Mouse (Mus musculus) stomach, postnatal 0 days (tissue): ENCODE results near the gene Zfp36l2. TPM values are rescaled to one million over a fixed set of nuclear protein-coding genes. Genes with fewer than 3 reads are reported as not detected.

Source experiments
- ATAC-seq: fragments of 200-750 bp; cut with Nextera tagmentation; 2 replicates; pipeline ENCODE4 v1.8.0; 2017; ENCODE audit not compliant: low FRiP score, low TSS enrichment
- DNase-seq: peaks from one replicate; pipeline ENCODE4 v3.0.0-alpha.2; 2016; ENCODE audit warnings: low spot score
- H3K27ac ChIP-seq: fragments of 300-500 bp; sonication (generic); replicated peaks from 2 replicates; pipeline ENCODE4 v1.5.1; 2014; ENCODE audit warnings: mild to moderate bottlenecking, control low read depth
- H3K27me3 ChIP-seq: fragments of 300-500 bp; sonication (generic); 2 replicates; pipeline ENCODE4 v1.6.1; 2014; ENCODE audit warnings: low read length; ENCODE audit not compliant: control insufficient read depth, insufficient read depth
- H3K36me3 ChIP-seq: fragments of 300-500 bp; sonication (generic); 2 replicates; pipeline ENCODE4 v1.6.1; 2014; ENCODE audit warnings: low read length, mixed read lengths; ENCODE audit not compliant: control insufficient read depth, insufficient read depth
- H3K4me1 ChIP-seq: fragments of 300-500 bp; sonication (generic); replicated peaks from 2 replicates; pipeline ENCODE4 v1.6.1; 2014; ENCODE audit warnings: antibody characterized with exemption; ENCODE audit not compliant: control insufficient read depth, insufficient read depth
- H3K4me2 ChIP-seq: fragments of 300-500 bp; sonication (generic); replicated peaks from 2 replicates; pipeline ENCODE4 v1.6.1; 2014; ENCODE audit warnings: low read depth, mild to moderate bottlenecking, control low read depth, moderate library complexity
- H3K4me3 ChIP-seq: fragments of 300-500 bp; sonication (generic); 2 replicates; pipeline ENCODE4 v1.5.1; 2014; ENCODE audit warnings: low read depth, low read length, control low read depth
- H3K9ac ChIP-seq: fragments of 300-500 bp; sonication (generic); 2 replicates; pipeline ENCODE4 v1.6.1; 2014; ENCODE audit warnings: mild to moderate bottlenecking, low read length, control low read depth, mixed read lengths
- H3K9me3 ChIP-seq: fragments of 300-500 bp; sonication (generic); 2 replicates; pipeline ENCODE4 v1.6.1; 2016; ENCODE audit warnings: low read length; ENCODE audit not compliant: control insufficient read depth
- CTCF ChIP-seq: IDR thresholded peaks from 2 replicates; pipeline ENCODE4 v1.5.1; 2016; ENCODE audit warnings: antibody characterized with exemption, low read depth, mild to moderate bottlenecking, moderate library complexity
- EP300 ChIP-seq: optimal IDR thresholded peaks from 2 replicates; pipeline ENCODE3; 2016; ENCODE audit warnings: antibody characterized with exemption
- WGBS: fragments of 180-500 bp; shearing (Covaris S2); extraction: QIAGEN DNeasy Blood & Tissue Kit; methylation state at CpG from one replicate; pipeline ENCODE4 v1.1.7; 2014; 5-methylcytosine and 5-hydroxymethylcytosine counted together
- polyA plus RNA-seq: library from polyadenylated mRNA; unstranded; fragments of >200 nt; fragmentation: Nextera tagmentation; extraction: Ambion mirVana; gene quantifications from 2 replicates; pipeline ENCODE4 v1.2.1, GENCODE M21; 2015

Gene Zfp36l2
- polyA plus RNA-seq, 1 experiment from 2014 or later, result 18.3 TPM

GRCm38 (mm10) chr17:84137393-84138171, 50.2 kb downstream of the Zfp36l2 start:
- WGBS, result 53% methylated on average over 11 of the region's 11 CpGs
- H3K9ac ChIP-seq, result no peak overlapping the region
- DNase-seq, result peak; percentile 80
- H3K9me3 ChIP-seq, result no peaks in the 10 kb centered on the region
- H3K4me3 ChIP-seq, result no peak overlapping the region
- no peak overlapping the region; the same call in 1 of the 2 replicates for H3K4me2 ChIP-seq
- no peaks in the 10 kb centered on the region for H3K27me3 ChIP-seq
- H3K36me3 ChIP-seq, result no peaks in the 10 kb centered on the region
- TF ChIP-seq CTCF (no peak), EP300 (no peak)
- peaks cover 9% of the 10 kb centered on the region for H3K4me1 ChIP-seq
- ATAC-seq, result peak; percentile 69
- peak overlapping the region; percentile 76 for H3K27ac ChIP-seq

GRCm38 (mm10) chr17:84136669-84137392, 50.9 kb downstream of the Zfp36l2 start:
- WGBS, result 40% methylated on average over 9 of the region's 10 CpGs
- peaks cover 7% of the 10 kb centered on the region for H3K4me1 ChIP-seq
- H3K36me3 ChIP-seq, result no peaks in the 10 kb centered on the region
- H3K4me3 ChIP-seq, result no peak overlapping the region
- H3K9me3 ChIP-seq, result no peaks in the 10 kb centered on the region
- DNase-seq, result peak; percentile 82
- H3K27me3 ChIP-seq, result no peaks in the 10 kb centered on the region
- TF ChIP-seq EP300 (no peak), CTCF (no peak)
- no peak overlapping the region for H3K9ac ChIP-seq
- ATAC-seq, result peak; percentile 62
- H3K4me2 ChIP-seq, result no peak overlapping the region; the same call in 1 of the 2 replicates
- H3K27ac ChIP-seq, result peak overlapping the region; percentile 75

DNA sequence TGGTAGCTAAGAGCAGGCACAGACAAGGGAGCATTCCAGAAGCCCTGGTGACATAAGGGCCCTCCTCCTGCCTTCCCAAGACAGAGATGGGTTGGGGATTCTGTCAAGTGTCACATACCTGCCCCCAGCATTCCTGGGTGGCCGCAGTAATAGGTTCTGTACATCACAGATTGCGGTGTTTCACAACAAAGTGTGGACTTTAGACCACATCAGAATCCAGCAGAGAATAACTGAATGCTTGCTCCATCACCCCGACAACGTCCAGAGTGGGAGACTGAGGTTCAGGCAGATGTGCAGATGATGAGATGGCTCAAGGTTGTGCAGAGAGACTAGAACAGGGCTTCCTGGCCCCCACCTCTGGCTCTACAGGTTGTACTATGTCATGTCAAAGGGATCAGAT, 51.5 kb downstream of the Zfp36l2 start:
- Histone ChIP-seq H3K9me3 (no peaks in the 10 kb centered on the region), H3K4me1 (peaks cover 2% of the 10 kb centered on the region), H3K4me3 (no peak overlapping the region), H3K9ac (no peak overlapping the region), H3K27me3 (no peaks in the 10 kb centered on the region), H3K27ac (peak overlapping the region; percentile 74), H3K4me2 (no peak overlapping the region), H3K36me3 (no peaks in the 10 kb centered on the region)
- no peak for ATAC-seq
- TF ChIP-seq EP300 (no peak), CTCF (no peak)
- 57% methylated on average over 4 of the region's 4 CpGs for WGBS
- no peak for DNase-seq

GRCm38 (mm10) chr17:84135243-84135642, 52.5 kb downstream of the Zfp36l2 start:
- H3K4me1 ChIP-seq, result no peaks in the 10 kb centered on the region
- no peak overlapping the region for H3K4me2 ChIP-seq
- H3K9me3 ChIP-seq, result no peaks in the 10 kb centered on the region
- H3K4me3 ChIP-seq, result no peak overlapping the region
- no peaks in the 10 kb centered on the region for H3K36me3 ChIP-seq
- TF ChIP-seq CTCF (0 out of 2 replicates have a peak, but pooled peaks have one; percentile 9), EP300 (no peak)
- 45% methylated on average over 7 of the region's 7 CpGs for WGBS
- DNase-seq (no peak), ATAC-seq (no peak)
- H3K9ac ChIP-seq, result no peak overlapping the region
- H3K27me3 ChIP-seq, result no peaks in the 10 kb centered on the region
- peak overlapping the region; percentile 74 for H3K27ac ChIP-seq
